Mouse (Mus musculus) lung, postnatal 0 days (tissue): Measurements from ENCODE around the gene Tnfaip8l1.

Experiments
- CTCF ChIP-seq: IDR thresholded peaks from 2 replicates; pipeline ENCODE4 v1.5.1; 2016; ENCODE audit warnings: antibody characterized with exemption, mild to moderate bottlenecking
- EP300 ChIP-seq: IDR thresholded peaks from 2 replicates; pipeline ENCODE4 v1.6.1; 2016; ENCODE audit warnings: antibody characterized with exemption, mild to moderate bottlenecking, control low read depth

- TF ChIP-seq CTCF = no peak
- no peak for TF ChIP-seq EP300
Observed at GRCm38 (mm10) chr17:56163523-56164102, 1.3 kb downstream of the Tnfaip8l1 start.
